Mouse (Mus musculus) layer of hippocampus, adult 9-10 months (tissue): Measurements from ENCODE around the gene Gm20388.

Experiments used
- DNase-seq: peaks from one replicate; pipeline ENCODE4 v3.0.0; 2022; ENCODE audit warnings: low spot score

Gene Gm20388

GRCm38 (mm10) chr8:120492881-120493220 lies 582.2 kb downstream of the Gm20388 start:
- DNase-seq, result no peak

- DNase-seq, result no peak
Observed at GRCm38 (mm10) chr8:120493508-120494464, 583.1 kb downstream of the Gm20388 start.

- no peak for DNase-seq
Observed at GRCm38 (mm10) chr8:120494903-120495302, 584.3 kb downstream of the Gm20388 start.

GRCm38 (mm10) chr8:120495461-120495860 lies 584.8 kb downstream of the Gm20388 start:
- no peak for DNase-seq

DNA sequence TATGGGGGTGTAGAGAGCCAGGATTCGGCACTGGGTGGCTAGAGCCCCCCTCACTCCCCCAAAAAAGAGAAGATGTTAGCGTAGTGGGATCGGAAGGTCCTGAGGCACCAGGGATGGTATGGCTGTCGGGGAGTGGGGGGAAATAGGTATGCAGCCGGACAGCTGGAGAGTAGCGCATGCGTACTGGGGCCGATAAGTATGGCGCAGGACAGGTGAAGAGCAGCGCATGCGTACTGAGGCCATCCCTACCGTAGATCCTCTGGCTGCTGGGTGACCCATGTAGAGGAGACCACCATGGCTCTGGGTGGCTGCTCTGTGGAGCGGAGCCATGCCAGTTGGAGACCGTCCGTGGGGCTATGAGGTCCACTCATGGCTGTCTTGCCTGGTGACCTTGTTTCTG lies 585.8 kb downstream of the Gm20388 start:
- no peak for DNase-seq

DNA sequence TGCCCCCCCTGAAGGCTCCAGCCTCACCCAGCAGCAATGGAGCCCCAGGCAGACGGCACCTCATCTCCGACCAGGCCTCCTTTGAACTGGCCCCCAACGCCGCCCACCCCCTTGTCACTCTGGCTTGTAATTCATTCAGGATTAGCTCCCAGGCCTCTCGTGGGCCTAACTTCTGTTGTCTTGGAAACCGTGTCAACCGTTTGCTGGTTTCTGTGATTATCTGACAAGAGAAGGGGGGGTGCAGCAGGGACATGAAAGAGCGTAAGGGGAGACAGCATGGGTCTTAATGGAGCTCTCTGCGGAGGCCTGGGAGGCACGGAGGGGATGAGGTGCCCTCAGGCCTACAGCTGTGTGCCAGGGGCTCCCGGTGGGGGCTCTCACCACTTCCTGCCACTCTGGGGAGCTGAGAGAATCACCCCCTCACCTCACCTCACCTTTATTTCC lies 586.9 kb downstream of the Gm20388 start:
- no peak for DNase-seq

GRCm38 (mm10) chr8:120498349-120498831 lies 587.7 kb downstream of the Gm20388 start:
- no peak for DNase-seq

DNA sequence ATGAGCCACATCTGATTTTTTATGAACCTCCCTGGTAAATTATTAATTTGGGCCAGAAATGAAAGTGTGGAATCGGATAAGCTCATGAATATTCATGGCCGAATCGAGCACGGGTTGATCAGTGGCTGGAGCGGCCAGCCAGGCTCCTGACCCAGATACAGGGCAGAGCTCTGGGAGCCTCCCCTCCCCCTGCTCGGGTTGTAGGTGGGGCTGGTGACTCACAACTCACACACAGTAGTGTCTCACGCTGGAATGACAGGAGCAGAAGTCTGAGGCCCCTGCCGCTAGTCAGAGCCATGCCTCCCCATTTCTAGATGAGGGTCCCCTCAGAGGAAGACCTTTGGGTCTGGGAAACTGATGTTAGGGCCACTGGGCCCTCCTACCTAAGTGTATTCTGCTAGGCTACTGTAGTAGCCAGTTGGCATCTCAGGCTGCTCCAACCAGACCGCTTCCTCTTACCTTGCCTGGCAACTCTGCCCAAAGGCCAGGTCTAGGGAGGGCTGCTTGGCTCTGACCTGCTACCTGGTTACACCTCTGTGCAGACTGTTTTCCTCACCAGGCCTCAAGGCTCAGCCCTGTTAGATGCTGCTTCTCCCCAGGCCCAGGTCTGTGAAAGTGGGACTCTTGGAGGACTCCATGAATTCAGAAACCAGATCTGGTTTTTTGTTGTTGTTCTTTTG lies 588.4 kb downstream of the Gm20388 start:
- no peak for DNase-seq

DNA sequence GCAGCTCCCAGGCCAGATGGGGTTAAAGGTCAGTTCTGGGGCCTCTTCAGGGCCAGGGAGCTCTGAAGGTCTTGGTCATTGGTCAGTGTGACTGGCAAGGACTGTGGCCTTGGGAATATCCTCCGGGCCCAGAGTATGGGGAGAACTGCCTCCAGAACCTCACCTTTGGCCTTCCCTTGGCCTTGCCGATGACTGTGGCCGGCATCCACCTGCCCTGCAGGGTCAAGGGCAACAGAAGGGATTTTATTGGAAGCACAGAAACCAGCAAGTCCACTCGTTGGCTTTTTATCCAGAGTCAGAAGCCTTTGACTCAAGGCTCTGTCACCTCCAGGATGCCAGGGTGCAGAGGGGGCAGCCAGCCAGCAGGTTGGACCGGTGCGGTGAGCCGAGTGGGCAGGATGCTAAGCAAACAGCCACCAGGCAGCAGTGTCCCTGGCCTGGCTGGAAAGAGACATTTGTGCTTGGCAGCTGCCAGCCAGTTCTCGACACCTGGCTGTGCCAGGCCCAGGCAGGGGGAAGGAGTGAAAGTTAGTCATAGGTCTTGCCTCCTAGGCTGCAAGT lies 590.1 kb downstream of the Gm20388 start:
- no peak for DNase-seq

- no peak for DNase-seq
Observed at GRCm38 (mm10) chr8:120501426-120501825, 590.8 kb downstream of the Gm20388 start.

DNA sequence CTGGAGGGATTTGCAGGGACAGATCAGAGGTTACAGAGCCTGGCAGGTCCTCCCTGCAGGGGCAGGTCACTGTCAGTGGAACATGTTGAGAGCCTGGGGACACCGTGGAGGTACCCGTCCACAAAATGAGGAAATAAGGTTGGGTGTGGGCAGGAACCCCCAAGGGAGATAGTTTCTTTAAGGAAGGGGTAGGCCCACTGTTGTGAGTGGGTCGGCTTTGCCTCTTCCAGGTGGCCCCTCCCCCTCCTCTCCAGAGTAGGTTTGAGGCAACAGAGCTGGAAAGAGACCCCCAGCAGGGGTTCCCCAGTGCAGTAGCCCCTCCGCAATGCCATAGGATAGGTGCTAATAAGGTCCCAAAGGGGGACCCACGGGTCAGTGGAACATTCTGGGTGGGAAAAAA lies 591.8 kb downstream of the Gm20388 start:
- DNase-seq, result no peak

DNA sequence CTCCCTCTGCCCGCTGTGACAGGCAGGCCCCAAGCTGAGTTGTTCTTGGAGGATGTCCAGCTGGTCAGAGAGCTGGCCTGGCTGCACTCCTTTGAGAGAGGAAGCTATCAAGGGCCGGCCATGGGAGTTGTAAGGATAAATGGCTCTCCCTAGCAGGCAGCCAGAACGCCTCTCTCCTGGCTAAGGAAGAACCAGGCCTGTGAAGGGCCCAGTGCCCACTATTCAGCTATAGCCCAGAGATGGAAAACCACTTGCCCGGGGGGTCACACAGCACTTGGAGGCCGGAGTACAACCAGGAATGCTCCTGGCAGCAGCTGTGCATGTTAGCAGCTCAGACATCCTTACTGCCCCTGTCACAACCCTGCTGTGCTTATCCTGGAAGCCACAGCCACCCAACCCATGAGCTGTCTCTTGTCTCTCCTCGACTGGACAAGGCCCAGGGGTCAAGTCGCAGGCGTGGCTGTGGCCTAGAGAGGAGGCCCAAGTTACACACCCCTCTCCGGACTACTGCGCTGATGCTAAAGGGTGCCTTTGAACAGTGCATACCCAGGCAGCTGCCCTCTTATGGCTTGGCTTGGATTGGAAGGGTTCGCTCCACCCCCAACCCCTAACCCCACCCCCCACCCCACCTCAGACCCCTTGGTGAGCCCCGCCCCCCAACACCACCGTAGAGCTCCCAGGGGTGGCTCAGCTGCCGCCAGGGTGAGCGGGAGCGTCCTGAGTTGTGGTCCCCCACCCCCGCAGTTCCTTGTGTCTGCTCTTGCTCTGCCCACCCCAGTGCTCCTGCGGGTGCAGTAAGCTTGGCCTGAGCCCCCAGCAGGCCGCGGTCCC lies 593.8 kb downstream of the Gm20388 start:
- no peak for DNase-seq

GRCm38 (mm10) chr8:120505082-120505511 lies 594.5 kb downstream of the Gm20388 start:
- no peak for DNase-seq

GRCm38 (mm10) chr8:120505619-120506310 lies 595.1 kb downstream of the Gm20388 start:
- no peak for DNase-seq

DNA sequence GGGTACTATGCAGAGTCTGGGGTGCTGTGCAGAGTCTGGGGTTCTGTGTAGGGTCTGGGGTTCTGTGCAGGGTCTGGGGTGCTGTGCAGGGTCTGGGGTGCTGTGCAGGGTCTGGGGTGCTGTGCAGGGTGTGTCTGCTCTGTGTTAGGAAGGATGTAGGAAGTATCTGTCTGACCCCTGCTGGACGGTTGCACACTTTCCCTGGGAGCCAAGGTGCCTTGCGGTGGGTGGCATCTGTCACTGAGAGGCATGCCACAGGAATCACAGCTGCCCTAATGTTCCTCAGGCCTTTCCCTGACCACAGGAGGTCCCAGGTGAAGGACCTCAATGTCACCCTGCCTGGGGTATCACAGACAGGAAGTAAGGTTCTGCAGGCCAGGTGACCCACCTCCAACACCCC lies 595.9 kb downstream of the Gm20388 start:
- DNase-seq, result no peak

GRCm38 (mm10) chr8:120507290-120507689 lies 596.6 kb downstream of the Gm20388 start:
- no peak for DNase-seq

GRCm38 (mm10) chr8:120509136-120510034 lies 598.7 kb downstream of the Gm20388 start:
- DNase-seq, result no peak

DNA sequence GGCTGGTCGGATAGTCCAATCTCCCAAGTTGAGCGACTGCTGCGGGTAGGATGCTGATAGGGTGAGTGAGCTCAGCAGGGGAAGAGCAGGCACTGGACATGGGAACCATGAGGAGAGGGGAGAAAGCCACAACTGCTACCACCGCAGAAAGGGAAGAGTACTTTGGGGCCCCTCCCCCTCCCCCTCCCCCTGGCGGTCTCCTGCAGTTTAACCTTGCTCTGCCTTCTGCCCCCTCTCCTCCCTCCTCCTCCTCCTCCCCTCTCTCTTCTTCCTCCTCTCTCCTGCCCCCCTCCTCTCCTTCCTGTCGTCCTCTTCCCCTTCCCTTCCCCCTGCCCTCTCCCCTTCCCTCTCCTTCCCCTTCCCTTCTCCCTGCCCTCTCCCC lies 599.4 kb downstream of the Gm20388 start:
- no peak for DNase-seq

DNA sequence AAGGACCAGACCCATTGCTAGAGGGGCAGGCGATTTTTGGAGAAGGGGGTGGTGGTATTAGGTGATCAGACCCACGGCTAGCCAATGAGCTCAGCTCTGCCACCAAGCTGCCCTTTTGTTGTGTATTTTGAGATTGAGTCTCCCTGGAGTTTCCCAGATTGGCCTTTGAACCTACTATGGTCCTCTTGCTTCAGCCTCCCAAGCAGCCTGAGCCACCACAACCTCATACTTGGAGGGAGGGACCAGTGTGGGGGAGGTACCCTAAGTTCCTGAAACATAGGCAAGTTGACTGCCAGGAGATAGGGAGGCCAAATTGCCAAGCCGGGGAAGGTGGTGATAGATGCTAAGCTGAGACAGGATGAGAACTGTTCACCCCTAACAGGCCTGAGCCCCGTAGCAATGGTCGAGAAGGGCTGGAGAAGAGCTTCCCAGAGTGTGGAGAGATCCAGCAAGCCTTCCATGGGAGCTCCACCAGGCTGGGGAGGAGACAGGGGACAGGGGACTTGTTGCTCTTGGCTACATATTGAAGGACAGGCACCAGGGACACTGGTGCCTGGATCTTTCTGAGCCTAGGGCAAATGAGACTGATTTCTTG lies 600.3 kb downstream of the Gm20388 start:
- DNase-seq, result no peak

DNA sequence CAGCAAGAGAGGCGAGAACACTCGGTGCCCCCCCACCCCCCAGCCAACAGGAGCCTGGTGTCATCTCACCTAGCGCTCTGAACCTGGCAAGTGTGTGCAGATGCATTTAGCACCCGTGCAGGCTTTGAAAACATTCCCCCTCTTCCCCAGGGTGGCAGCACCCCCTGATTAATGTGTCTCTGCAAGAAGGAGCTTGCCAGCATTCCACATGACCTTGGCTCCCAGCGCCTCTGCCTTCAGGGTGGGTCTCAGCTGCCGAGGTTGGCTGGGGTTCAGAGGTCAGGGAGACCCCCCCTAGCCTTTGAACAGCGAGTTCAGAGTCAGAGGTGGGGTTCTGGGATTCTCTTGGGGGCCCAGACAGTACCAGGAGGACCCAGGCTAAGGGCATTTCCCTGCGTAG lies 601.1 kb downstream of the Gm20388 start:
- no peak for DNase-seq
